Mouse (Mus musculus): ENCODE results near the gene Apool.
A peak's percentile ranks its signal among the peaks of the same experiment; 100 is the strongest.
"Not testable (repeated sequence)": the region's sequence is repeated elsewhere in the genome, so short reads cannot be mapped to it uniquely, and the experiment has no call there.

The Apool gene

DNA sequence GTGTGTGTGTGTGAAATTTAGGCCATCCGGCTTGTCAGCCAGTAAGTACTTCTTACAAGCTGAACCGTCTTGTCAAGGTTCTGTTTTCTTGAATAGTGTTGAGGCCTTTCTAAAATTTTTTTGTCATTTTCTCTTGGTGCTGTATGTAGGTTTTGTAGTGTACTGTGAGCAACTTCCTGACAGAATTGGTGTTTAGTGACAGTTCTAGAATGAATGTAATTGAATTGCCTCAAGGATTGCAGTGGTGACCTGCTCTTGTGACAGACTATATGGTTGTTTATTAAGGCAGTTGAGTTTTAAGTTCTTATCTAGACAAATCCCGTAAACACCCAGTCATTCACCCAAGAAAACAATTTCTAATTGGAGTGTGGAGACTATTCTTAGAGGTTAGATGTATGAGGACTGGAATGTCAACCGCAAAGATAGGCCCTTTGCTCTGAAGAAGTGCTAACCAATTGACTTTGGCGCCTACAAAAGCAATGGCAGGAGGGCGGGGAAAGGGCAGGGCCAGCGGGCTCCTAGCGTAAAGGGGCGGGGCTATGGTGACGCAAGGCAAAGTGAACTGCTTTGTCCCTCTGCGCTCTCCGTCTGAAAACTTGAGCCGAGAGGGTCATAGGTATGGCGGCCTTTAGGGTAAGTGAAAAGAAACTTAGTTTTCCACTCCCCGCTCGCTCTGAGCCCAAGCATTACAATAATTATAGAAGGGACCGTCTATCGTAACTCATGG, at the start of gene Apool:
Apool (plus strand) TSS at position 531 of the 727 bp plus-strand sequence.
- DNase-seq, result peak; percentile 79

DNA sequence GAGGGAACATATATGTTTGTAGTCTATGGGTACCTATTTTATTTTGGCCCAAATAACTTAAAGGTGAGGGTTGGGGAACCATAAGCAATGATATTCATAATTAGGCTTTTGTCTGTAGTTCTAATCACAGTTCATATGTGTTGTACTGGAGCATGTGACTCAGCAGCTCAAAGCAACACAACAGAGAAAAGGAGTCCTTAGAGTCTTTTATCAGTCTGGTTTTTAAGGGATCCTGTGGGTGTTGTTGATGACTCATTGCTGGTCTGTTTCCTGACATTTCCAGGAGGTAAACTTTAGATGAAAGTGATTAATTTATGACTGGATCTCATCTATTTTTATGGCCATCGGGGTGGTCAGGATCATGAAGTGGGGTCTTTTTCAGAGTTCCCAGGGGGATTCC, 37.6 kb upstream of the Apool start:
- DNase-seq, result no peak

DNA sequence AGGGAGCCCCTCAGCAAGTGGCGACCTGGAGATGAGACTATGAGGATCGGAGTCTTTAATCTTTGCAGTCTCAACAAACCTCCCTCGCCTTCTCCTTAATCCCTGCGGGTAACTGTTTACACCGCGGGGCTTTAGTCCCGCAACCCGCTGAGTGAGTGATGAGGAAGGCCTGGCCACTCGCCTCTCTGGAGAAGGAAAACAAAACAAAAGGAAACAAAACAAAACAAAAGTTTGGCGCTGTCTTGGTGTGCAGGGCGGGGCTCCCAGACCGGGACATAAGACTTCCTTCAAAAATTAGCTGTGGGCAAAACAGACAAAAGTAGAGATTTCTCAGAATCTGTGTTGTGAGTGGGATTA, 375 bp downstream of the Apool start:
- no peak for DNase-seq

DNA sequence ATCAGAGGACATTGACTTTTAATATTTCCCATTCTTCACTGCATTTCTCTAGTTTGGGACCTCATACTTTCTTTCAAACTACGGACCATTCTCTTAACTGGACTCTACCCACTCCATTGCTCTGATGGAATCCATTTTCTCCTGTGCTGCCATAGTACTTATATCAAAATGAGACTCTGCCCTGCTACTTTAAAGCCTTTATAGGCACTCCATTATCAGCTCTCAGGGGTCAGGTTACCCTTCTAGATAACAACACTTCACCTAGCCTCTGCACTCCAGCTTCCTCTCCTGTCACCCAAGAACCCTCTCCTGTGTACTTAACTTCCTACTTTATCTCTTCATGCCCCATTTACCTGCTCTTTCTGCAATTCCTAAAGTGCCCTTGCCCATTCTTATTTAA, 960 bp downstream of the Apool start:
- no peak for DNase-seq

DNA sequence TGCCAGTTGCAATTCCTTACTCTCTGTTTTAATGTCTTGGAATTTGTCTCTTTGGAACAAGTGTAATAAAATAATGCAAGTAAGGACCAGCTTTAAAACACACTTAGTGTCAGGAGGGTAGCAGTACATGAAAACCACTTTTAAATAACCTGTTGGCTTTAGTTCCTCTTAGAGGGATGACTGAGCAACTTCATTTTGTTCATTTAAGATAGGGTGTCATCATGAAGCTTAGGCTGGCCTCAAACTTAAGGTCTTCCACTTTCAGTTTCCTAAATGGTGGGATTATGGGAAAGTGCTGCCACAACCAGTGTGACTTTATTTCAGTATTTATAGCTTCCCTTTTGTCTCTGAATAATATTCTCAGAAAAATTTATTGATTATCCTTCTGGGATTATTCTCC, 9.1 kb downstream of the Apool start:
- no peak for DNase-seq

DNA sequence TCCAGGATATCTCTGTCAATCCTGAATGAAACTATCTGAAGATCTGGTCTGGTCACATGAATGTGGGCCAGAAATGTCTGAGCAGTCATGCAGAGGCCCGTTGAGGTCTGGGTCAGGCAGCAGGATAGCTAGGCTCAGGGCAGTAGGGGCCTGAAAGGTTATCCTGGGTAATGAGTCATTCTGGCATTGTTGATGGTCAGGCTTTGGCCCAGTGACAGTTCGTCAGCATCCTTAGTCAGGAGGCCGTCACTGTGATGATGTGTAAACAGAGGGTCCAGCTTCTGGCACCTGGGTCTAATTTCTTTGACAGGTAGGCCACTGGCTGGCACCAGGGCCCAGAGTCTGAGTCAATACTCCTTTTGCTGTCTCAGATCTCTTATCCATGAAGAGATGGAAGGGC, 28.4 kb downstream of the Apool start:
- DNase-seq, result no peak

DNA sequence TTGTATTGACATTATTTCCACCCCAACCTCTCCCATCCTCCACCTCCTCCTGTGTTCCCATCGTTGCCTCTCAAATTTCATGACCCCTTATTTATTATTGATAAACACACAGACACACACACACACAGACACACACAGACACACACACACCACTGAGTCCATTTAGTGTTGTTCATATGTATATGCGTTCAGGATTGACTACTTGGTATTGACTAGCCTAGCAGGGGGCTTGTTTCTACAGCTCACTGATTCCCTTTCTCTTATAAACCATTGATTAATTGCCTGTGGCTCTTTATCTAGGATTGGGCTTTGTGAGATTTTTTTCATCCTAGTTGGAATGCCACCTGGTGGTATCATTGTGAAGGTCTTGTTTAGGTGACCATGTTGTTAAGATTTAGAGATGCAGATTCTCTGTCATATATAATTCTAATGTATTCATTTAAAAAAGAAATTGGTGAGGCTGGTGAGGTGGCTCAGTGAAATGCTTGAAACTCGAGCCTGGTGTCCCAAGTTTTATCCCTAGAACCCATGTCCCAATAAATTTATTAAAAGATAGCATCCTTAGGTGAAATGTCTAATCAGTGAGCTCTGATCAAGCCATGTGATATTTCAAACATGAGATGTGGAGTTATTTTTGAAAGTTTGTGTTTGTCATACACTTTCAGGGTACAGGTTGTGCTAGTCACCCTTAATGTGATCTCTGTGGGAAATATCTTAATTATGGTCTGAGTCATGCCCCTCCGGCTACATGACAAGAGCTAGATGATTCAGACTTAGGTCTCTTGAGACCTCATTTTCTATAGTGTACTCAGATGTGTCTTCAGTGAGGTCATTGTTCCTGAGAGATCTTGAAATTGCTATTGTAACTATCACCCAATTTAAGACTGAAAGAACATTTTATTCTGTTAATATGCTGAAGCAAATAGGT, 36.6 kb downstream of the Apool start:
- DNase-seq, result no peak

DNA sequence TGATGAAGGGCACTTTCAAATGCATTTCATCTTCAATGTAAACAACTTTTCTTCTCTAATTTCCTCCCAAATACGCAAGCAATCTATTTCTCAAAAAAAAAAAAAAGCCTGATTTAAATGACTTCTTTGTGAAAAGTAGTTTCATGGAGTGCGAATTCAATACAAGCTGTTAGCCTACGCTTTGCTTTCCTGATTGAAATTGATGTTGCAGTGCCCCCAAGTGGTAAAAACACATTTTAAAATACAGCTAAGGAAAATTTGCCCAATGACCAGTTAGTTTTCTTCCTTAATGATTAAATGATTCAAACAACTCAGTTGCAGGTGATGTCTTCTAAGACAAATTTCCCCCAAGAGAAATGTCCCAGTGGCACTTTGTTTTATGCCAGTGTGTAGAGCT, 37.3 kb downstream of the Apool start:
- no peak for DNase-seq

DNA sequence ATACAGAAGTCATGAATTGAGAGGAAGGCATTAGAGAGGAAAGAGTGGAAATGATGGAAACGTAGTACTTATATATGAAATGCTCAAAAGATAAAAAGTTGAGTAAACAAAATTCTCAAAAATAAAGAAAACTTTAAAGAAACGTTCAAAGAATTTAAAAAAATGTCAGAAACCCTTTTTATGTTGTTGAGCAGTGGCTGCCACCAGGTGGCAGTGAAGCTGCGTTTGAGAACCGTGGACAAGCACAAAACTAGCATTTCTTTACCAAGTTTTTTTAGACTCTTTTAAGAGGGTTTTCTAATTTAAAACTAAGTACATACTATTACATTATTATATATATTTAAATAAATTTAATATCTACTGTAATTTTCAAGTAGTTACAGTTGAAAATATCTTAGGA, 57.3 kb downstream of the Apool start:
- peak; percentile 11 for DNase-seq

DNA sequence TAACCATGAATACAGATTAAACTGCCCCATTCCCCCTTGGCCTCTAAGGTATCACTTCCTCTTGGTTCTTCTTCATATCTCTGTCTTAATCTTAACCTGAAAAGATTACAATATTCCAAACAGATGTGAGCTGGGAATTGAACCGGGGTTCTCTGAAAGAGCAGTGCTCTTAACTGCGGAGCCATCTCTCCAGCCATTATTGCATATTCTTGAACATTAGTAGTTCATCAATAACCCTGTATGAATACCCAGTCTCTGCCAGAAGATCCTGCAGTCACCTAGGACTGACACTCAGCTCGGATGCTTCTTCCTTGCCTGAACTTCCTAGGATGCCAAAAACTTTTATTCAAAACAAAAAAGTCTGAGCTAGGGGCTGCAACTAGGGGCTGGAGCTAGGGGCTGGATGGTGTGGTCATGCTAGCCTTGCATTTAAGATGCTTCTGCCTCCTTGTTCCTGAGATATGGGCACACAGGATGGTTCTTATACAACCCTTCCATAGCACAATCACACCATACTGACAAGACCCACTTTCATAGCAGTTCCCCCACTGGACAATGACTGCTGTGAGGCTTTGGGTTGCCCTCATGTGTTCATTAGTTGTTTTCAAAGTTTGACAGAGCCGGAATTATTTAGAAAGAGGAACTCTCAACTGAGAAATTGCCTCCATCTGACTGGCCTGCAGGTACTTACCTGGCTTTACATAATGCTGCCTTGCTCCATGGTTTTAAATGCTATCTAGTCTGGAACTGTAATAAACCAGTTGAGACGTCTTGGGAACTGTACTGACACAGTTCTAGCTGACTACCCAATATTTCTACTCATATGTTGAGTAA, 59.7 kb downstream of the Apool start:
- DNase-seq, result not testable (repeated sequence)

DNA sequence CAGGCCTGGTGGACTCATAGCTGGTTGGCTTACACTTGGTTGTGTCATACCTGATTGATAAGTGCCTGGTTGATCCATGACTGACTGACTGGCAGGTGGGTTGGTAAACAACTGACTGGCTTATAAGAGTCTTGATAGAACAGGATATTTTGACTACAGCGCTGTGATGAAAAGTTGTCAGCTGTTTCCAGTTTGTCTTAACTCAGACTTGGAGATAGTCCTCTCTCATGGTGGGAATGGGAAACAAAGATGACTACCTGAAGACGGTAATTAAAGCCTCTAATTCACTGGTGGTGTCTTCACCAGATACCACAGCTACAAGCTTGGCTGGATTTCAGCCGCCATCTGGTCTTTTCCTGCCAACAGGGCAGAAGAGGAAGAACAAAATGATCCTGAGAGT, 95.5 kb downstream of the Apool start, which contains the start of gene Satl1:
Satl1 (minus strand) TSS at position 101 of the 400 bp plus-strand sequence.
- DNase-seq, result no peak

DNA sequence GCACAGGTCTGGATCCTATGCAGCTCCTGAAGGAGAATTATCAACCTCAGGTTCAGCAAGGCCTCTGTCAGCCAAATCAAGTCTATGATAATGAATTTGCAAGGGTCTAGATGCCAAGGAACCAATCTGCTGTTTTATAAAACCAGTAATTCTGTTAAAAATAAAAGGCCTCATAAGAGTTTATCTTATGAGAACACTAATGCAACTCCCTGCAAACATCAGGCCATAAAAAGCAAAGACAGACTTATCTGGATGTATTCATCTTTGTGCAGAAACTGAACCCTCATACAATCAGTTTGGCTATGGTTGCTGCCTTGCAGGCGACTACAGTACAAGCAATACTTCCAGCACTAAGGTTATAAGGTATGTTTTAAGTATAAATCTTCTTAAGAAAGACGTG, 101.2 kb downstream of the Apool start:
- DNase-seq, result no peak
